Mouse (Mus musculus): Measurements from ENCODE around the gene Mavs. TPM values are rescaled to one million over a fixed set of nuclear protein-coding genes. Genes with fewer than 3 reads are reported as not detected.
A peak's percentile ranks its signal among the peaks of the same experiment; 100 is the strongest.

The Mavs gene
- polyA plus RNA-seq, 1 experiment from 2014 or later = 16.5 TPM

DNA sequence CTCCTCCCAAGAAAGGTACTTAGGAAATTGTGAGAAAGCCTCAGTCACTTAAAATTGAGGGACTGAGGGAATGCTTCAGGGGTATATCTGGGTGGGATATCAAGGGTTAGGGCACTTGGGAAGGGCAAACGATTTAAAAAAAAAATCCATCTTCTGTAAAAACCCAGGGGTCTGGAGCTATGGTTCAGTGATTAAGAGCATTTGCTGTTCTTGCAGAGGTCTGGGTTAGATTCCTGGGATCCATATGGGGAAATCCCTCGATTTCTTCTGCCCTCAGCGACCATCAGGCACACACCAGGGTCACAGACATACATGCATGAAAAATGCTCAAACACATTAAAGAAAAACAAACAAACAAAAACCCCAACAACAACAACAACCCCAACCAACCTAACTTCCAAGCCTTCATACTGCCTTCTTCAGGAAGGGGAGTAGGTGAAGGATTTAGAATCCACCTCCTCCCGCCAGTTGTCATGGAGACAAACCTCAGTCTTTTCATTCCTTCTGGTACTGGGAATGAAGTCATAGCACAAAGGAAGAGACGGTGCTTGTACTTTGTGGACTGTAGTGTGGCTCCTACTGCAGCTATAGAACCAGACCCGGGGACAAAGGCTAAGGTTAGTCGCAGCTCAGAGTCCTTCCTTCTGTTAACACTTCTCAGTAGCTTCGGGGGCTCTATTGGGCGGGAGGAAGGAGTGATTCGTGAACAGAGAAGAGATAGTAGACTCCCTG lies 27.8 kb downstream of the Mavs start:
- no peak for TF ChIP-seq CTCF (IDR thresholded peaks at IDR 0.05; ENCODE audit: low read depth)
- WGBS = 5% methylated on average over 10 of the region's 10 CpGs
- Histone ChIP-seq H3K9ac (peak overlapping the region; percentile 94), H3K9me3 (ENCODE audit: low read depth, low read length) (no peaks in the 10 kb centered on the region), H3K4me3 (ENCODE audit: low read depth, low read length) (peak overlapping the region; percentile 81), H3K4me2 (peak overlapping the region; percentile 64), H3K36me3 (ENCODE audit: insufficient read depth) (no peaks in the 10 kb centered on the region), H3K4me1 (ENCODE audit: insufficient read depth) (peaks cover 15% of the 10 kb centered on the region), H3K27me3 (ENCODE audit: insufficient read depth, low read length) (no peaks in the 10 kb centered on the region), H3K27ac (ENCODE audit: low read depth) (peak overlapping the region; percentile 99)
- ATAC-seq (ENCODE audit: insufficient read depth) (peak; percentile 77), DNase-seq (no peak)

DNA sequence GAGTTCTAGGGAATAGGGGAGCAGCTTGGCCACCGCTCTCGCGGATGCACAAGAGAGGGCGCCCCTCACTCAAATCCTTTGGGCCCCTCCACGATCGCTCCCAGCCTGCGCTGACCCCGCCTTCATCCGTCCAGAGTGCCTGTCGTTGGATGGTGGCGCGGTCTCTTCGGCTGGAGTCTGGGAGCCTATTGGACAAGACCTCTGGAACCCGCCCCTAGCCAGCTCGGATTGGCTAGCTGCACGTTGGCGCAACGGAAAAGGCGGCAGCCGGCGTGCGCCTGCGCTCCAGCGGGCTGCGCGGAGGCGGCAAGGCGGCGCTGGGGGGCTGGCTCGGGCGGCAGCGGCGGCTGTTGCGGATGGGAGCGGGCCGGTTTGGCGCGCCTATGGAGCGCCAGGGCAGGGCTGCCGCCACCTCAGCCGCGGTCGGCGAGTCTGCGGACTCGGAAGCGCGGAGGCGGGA lies 28.4 kb downstream of the Mavs start, which contains the start of gene Pank2:
TSS of gene Pank2 (plus strand) at position 283 of the 460 bp plus-strand sequence.
- Histone ChIP-seq H3K27ac (ENCODE audit: low read depth) (peak within 1 kb of the TSS; percentile 99), H3K27me3 (ENCODE audit: insufficient read depth, low read length) (no peaks in the 10 kb centered on the region), H3K4me1 (ENCODE audit: insufficient read depth) (peaks cover 15% of the 10 kb centered on the region), H3K9ac (peak within 1 kb of the TSS; percentile 94), H3K9me3 (ENCODE audit: low read depth, low read length) (no peaks in the 10 kb centered on the region), H3K4me2 (peak within 1 kb of the TSS; percentile 80), H3K36me3 (ENCODE audit: insufficient read depth) (no peaks in the 10 kb centered on the region), H3K4me3 (ENCODE audit: low read depth, low read length) (peak within 1 kb of the TSS; percentile 81)
- DNase-seq (peak; percentile 99), ATAC-seq (ENCODE audit: insufficient read depth) (peak; percentile 99)
- TF ChIP-seq CTCF (IDR thresholded peaks at IDR 0.05; ENCODE audit: low read depth) = peak; percentile 33
- under 1% methylated on average over 47 of the region's 49 CpGs for WGBS

DNA sequence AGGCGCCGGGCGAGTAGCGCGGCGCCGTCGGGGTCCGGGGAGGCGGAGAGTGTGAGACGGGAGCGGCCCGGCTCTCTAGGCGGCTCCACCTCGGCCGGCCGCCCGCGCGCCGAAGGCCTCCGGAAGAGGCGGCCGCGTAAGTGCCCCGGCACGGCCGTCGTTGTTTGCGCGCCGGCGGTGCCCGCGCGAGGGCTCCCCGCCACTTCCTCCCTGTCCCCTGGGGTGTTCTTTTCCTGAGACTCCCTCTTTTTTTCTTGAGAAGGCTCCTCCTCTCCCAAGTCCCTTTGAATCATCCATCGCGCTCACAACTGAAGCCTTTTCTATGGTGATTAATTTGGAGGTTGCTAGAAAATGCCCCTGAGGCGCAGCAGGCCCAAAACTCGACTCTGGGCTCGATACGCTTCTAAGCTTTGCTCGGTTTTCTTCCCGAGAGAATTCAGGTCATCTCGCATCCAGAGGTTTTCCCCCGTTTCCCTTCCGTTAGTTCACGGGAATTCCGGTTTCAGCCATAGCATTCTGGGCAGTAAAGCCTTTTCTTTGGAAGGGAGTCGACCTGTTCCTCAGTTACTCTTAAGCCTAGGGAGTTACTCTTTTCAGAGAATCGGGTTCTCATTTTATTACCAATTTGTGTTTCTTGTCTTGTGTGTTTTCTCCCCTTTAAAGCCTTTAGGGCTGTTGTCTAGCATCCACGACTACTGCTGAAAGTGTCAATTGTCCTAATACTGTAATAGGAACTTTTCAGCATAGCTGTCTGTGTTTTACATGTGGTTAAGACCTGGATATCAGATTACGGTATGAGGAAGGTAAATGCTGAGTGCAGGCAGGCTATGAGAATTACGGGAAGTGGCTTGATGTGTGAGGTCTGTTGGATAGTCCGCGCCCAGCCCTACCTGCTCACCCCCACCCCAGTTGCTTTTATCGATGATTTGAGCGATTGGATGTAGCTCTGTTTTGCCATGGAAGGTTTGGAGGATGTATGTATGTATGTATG lies 29.1 kb downstream of the Mavs start:
- ATAC-seq (ENCODE audit: insufficient read depth) (peak; percentile 82), DNase-seq (peak; percentile 79)
- no peaks in the 10 kb centered on the region for H3K27me3 ChIP-seq (ENCODE audit: insufficient read depth, low read length)
- no peaks in the 10 kb centered on the region for H3K36me3 ChIP-seq (ENCODE audit: insufficient read depth)
- H3K9me3 ChIP-seq (ENCODE audit: low read depth, low read length) = no peaks in the 10 kb centered on the region
- TF ChIP-seq CTCF (IDR thresholded peaks at IDR 0.05; ENCODE audit: low read depth) = no peak
- H3K4me2 ChIP-seq = peak overlapping the region; percentile 80
- peak overlapping the region; percentile 81 for H3K4me3 ChIP-seq (ENCODE audit: low read depth, low read length)
- peak overlapping the region; percentile 99 for H3K27ac ChIP-seq (ENCODE audit: low read depth)
- H3K4me1 ChIP-seq (ENCODE audit: insufficient read depth) = peaks cover 15% of the 10 kb centered on the region
- WGBS = under 1% methylated on average over 51 of the region's 59 CpGs
- peak overlapping the region; percentile 94 for H3K9ac ChIP-seq

DNA sequence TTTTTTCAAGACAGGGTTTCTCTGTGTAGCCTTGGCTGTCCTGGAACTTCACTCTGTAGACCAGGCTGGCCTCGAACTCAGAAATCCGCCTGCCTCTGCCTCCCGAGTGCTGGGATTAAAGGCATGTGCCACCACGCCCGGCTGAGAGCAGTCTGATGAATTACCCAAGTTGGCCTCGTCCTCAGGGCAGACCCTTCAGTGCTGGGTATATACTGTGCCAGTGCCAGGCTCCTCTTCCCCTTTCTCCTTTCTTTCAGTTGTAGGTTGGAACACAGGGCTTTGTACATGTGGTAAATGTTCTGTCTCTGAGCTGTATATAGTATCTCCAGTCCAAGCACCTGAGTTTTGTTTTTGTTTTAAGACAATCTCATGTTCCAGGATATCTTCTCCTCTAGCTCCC lies 30.2 kb downstream of the Mavs start:
- H3K27ac ChIP-seq (ENCODE audit: low read depth) = no peak overlapping the region
- H3K4me3 ChIP-seq (ENCODE audit: low read depth, low read length) = peak overlapping the region; percentile 81
- WGBS = 65% methylated on average over 6 of the region's 6 CpGs
- no peak for DNase-seq
- peaks cover 15% of the 10 kb centered on the region for H3K4me1 ChIP-seq (ENCODE audit: insufficient read depth)
- no peaks in the 10 kb centered on the region for H3K27me3 ChIP-seq (ENCODE audit: insufficient read depth, low read length)
- no peak for ATAC-seq (ENCODE audit: insufficient read depth)
- no peaks in the 10 kb centered on the region for H3K9me3 ChIP-seq (ENCODE audit: low read depth, low read length)
- no peak for TF ChIP-seq CTCF (IDR thresholded peaks at IDR 0.05; ENCODE audit: low read depth)
- peak overlapping the region; percentile 94; the same call in 1 of the 2 replicates for H3K9ac ChIP-seq
- H3K4me2 ChIP-seq = peak overlapping the region; percentile 80
- H3K36me3 ChIP-seq (ENCODE audit: insufficient read depth) = no peaks in the 10 kb centered on the region

DNA sequence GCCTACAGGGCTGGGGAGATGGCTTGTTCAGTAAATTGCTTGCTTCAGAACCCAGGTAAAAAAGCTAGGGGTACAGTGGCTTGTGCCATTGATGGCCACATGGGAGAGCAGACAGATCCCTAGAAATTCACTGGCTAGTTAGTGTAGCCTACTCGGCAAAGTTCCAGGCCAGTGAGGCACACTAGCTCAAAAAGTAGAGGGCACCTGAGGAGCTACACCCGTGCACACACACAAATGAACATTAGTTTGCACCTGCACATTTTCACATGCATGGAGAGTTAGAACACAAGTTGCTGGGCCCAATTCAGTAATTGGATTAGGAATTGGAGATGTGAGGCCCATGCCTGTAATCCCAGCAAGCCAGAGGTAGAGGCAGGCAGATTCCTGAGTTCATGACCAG lies 31.2 kb downstream of the Mavs start:
- TF ChIP-seq CTCF (IDR thresholded peaks at IDR 0.05; ENCODE audit: low read depth) = no peak
- Histone ChIP-seq H3K4me3 (ENCODE audit: low read depth, low read length) (no peak overlapping the region), H3K4me1 (ENCODE audit: insufficient read depth) (peaks cover 15% of the 10 kb centered on the region), H3K9ac (peak overlapping the region; percentile 18; the same call in 1 of the 2 replicates), H3K9me3 (ENCODE audit: low read depth, low read length) (no peaks in the 10 kb centered on the region), H3K4me2 (no peak overlapping the region; the same call in 1 of the 2 replicates), H3K36me3 (ENCODE audit: insufficient read depth) (no peaks in the 10 kb centered on the region), H3K27me3 (ENCODE audit: insufficient read depth, low read length) (no peaks in the 10 kb centered on the region), H3K27ac (ENCODE audit: low read depth) (no peak overlapping the region)
- DNase-seq (no peak), ATAC-seq (ENCODE audit: insufficient read depth) (no peak)
- 75% methylated on average over 2 of the region's 2 CpGs for WGBS

DNA sequence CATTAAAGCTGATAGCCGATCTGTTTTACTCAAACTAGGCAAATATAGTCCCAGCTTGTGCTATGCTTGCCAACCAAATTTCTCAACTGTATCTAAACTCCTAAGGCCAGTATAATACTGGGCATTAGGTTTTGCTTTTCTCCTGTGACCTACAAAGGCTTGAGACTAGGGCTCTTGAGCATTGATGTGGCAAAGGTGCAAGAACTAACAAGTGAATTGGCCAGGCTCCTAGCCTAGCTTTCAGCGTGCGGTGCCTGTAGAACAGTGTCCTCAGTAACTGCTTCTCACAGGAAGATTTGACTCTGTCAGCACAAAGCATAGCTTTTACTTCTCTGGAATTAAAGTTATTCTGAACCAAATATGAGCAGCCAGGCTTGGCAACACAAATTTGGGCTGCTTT lies 41.6 kb downstream of the Mavs start:
- no peak for TF ChIP-seq CTCF (IDR thresholded peaks at IDR 0.05; ENCODE audit: low read depth)
- WGBS = 97% methylated on average over 3 of the region's 3 CpGs
- Histone ChIP-seq H3K27ac (ENCODE audit: low read depth) (no peak overlapping the region), H3K36me3 (ENCODE audit: insufficient read depth) (peaks cover 68% of the 10 kb centered on the region), H3K27me3 (ENCODE audit: insufficient read depth, low read length) (no peaks in the 10 kb centered on the region), H3K9me3 (ENCODE audit: low read depth, low read length) (no peaks in the 10 kb centered on the region), H3K4me3 (ENCODE audit: low read depth, low read length) (no peak overlapping the region), H3K4me1 (ENCODE audit: insufficient read depth) (no peaks in the 10 kb centered on the region), H3K9ac (no peak overlapping the region), H3K4me2 (no peak overlapping the region)
- ATAC-seq (ENCODE audit: insufficient read depth) = no peak
- no peak for DNase-seq

Measured in lung, embryonic 14.5 days (tissue).